Mouse (Mus musculus) left cerebral cortex, adult 6 months (tissue): ENCODE measurements around the gene Dbr1. TPM values are rescaled to one million over a fixed set of nuclear protein-coding genes. Genes with fewer than 3 reads are reported as not detected.

Source experiments
- long read RNA-seq, 2 experiments: library from polyadenylated mRNA; unstranded; transcript quantifications; one replicate each; pipeline ENCODE4 v2.0.0; 2019 to 2020
- polyA plus RNA-seq: library from polyadenylated mRNA; unstranded; fragments of <200 nt; fragmentation: Nextera tagmentation; gene quantifications from 2 replicates; pipeline ENCODE4 v1.2.3, GENCODE M21; 2021

Dbr1 gene
- polyA plus RNA-seq: 10.4 and 11.8 TPM in 2 replicates
- long read RNA-seq, experiment 1, transcript Dbr1-201 (8 exons, 2,261 nt): major isoform, 53 of 64 reads
- long read RNA-seq, experiment 1, partial matches to known transcripts: 4 of 64 reads
- long read RNA-seq, experiment 1, other reads (novel, unspliced or antisense): 7 of 64 reads
- long read RNA-seq, experiment 2, transcript Dbr1-201 (8 exons, 2,261 nt): major isoform, 12 of 18 reads
- long read RNA-seq, experiment 2, partial matches to known transcripts: 2 of 18 reads
- long read RNA-seq, experiment 2, other reads (novel, unspliced or antisense): 4 of 18 reads

DNA sequence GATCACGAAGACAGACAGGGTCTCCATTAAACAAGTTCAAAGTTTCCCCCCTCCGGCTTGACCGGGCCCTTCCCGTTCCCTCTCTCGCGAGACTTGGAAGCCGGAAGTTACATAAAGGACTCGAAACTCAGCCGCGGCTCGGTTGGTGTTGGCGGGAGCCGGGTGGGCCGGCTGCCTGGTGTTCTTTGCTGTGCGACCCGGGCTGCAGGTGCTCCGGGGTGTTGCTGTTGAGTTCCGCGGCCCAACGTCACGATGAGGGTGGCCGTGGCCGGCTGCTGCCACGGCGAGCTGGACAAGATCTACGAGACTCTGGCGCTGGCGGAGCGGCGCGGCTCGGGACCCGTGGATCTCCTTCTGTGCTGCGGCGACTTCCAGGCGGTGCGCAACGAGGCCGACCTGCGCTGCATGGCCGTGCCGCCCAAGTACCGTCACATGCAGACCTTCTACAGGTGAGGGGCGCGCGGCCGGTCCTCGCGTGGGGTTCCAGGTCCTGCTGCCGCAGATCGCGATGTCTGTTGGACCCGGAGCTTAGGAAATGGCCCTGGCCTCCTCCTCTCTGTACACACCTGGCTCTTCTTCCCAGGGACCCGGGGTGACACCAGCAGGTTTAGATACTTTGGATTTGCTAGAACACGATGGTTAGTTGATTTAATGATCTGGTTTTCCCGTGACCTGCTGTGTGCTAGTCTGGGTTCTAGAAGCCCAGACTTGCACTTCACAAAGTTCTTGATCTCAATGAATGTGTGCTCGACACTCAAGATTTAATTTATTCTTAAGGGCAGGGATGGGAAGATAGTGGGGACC lies at the start of gene Dbr1:
Dbr1 (plus strand) TSS at position 123 of the 804 bp plus-strand sequence.

DNA sequence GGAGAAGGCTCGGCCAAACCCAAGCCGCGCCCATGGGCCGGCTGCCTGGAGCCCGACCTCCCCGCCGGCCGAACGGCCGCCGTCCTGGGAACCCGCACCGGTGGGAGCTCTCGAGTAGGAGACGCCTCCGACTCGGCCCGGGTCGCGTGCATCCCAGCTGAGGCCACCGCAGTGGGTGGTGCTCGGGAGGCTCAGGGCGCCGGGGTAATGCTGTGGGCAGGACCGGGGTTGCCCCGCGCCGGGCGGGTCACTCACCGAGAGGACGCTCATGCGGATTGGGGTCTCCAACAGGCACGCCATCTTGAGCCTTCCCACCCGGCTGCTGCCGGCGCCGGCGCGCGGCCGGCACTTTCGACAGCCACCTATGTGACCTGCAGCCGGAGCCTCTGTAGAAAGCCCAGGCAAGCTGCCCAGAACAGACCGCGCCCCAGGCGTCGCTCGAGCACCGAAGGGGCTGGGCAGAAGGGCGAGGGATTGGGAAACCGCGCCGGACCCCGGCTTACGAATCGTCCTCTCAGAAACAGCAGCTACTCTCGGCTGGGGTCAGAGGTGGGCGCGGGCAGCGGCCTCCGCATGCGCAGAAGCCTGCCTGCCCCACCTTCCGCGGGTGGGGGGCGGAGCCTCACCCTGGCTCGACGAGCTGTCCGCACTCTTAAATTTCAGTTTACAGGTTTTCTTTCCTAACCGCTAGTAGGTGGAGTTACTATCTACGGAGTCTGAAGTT lies 7.1 kb upstream of the Dbr1 start, which contains the start of gene Armc8:
Armc8 (minus strand) TSS at position 553 of the 724 bp plus-strand sequence.

DNA sequence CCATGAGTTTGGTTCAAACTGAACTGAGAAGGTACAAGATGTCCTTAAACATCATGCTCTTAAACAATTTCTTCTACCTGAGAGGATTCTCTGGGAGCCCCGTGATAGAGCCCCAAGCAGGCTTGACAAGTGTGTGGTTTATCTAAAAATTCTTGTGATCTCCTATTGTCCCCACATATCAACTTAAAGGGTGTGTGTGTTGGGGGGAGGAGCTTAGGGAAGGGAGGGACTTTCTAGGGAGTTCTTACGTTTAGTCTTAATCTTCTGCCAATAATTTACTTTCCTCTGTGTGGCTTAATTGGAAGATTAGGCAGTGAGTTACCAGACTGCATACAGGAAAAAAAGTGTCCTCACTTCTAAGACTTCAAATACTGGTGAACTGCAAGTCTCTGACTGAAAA lies 36.6 kb downstream of the Dbr1 start, which contains the start of gene A4gnt:
A4gnt (plus strand) TSS at position 301 of the 400 bp plus-strand sequence.

DNA sequence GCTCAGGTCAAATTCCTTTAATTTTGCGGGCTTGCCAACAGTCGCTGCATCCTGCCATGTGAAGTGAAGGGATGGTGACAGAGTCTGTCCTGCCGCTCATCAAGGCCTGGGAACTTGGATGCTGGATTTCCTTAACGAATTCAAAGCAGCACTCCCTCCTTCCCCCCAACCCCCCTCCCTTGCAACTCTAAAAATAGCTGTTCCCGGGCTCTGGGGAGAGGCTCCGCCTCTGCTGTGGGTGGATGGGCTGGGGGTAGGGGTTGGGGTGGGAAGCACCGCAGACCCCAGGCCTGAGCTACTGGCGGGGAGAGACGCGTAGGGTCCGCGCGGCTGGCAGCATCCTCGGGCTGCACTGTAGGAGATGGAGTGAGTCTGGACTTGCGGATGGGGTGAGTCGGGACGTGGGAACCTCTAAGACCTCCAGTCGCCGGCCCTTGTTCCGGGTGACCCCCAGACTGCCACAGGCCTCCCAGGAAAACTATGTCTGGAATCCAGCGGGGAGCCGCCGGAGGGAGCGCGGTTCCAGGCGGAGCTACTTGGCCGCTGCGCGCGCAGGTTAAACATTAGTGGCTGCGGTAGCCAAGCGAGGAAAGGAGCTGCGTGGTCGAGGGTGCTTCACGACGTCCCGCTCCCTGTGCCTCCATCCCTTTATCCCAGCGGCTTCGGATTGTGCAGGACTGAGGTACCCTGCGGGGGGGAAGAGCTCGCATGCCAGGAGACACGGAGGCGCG lies 53.8 kb downstream of the Dbr1 start, which contains the start of gene Dzip1l:
Dzip1l (plus strand) TSS at position 216 of the 731 bp plus-strand sequence.

Other genes starting within 250 kb of the Dbr1 start
- gene Esyt3, start 217.2 kb upstream of the Dbr1 start, polyA plus RNA-seq: 0.18 and 0.40 TPM in 2 replicates
- gene Mras, start 138.4 kb upstream of the Dbr1 start, polyA plus RNA-seq: 199 and 326 TPM in 2 replicates
- 0.71 and 0.78 TPM in 2 replicates for gene Nme9, start 124.3 kb upstream of the Dbr1 start, polyA plus RNA-seq
- 31.3 and 35.4 TPM in 2 replicates for gene Armc8, start 6.9 kb upstream of the Dbr1 start, polyA plus RNA-seq
- gene A4gnt, start 36.7 kb downstream of the Dbr1 start, polyA plus RNA-seq: 0.13 and 0.16 TPM in 2 replicates
- gene Dzip1l, start 53.7 kb downstream of the Dbr1 start, polyA plus RNA-seq: 5.6 and 7.4 TPM in 2 replicates
- not detected in 2 replicates for gene Cldn18, start 141.5 kb downstream of the Dbr1 start, polyA plus RNA-seq